Mouse (Mus musculus) brain, embryonic 14.5 days (tissue): ENCODE measurements at regions not wholly inside any gene's neighbourhood (a gene's known extent, or its start where the extent isn't known, plus 50 kb on each side); places are given as distances from the start of the nearest gene placed in this dataset.

ENCODE experiments used
- CTCF ChIP-seq: fragments of 200-500 bp; IDR thresholded peaks from 2 replicates; pipeline ENCODE4 v1.5.1; 2012; ENCODE audit warnings: inconsistent platforms, mild to moderate bottlenecking, moderate library complexity, borderline replicate concordance; ENCODE audit not compliant: insufficient read depth, insufficient read length; ENCODE audit errors: extremely low read depth
- POLR2A ChIP-seq: fragments of 200-500 bp; IDR thresholded peaks from 2 replicates; pipeline ENCODE4 v1.6.1; 2012; ENCODE audit warnings: mild to moderate bottlenecking, inconsistent platforms, borderline replicate concordance; ENCODE audit not compliant: poor library complexity, insufficient read depth, insufficient read length, severe bottlenecking; ENCODE audit errors: extremely low read depth

- no peak for TF ChIP-seq CTCF
- TF ChIP-seq POLR2A = no peak
Observed at GRCm38 (mm10) chr3:38545501-38545896, 60.9 kb upstream of the Ankrd50 start.
